Mouse (Mus musculus): ENCODE results near the gene BC100530.
"Not testable (repeated sequence)": the region's sequence is repeated elsewhere in the genome, so short reads cannot be mapped to it uniquely, and the experiment has no call there.

Gene BC100530

GRCm38 (mm10) chr16:36367648-36368047 is at the start of gene BC100530:
Gene BC100530 (minus strand): TSS chr16:36367748.
- not testable (repeated sequence) for DNase-seq

GRCm38 (mm10) chr16:36408357-36408756 is 40.8 kb upstream of the BC100530 start, which contains the start of gene Stfa2:
Gene Stfa2 (minus strand): TSS chr16:36408457.
- no peak for DNase-seq

- no peak for DNase-seq
Measured at GRCm38 (mm10) chr16:36389060-36389459, 21.5 kb upstream of the BC100530 start.

GRCm38 (mm10) chr16:36337171-36337570 is 30.4 kb downstream of the BC100530 start:
- peak in 1 of 2 experiments; percentile 2 for DNase-seq

GRCm38 (mm10) chr16:36334232-36334631 is 33.3 kb downstream of the BC100530 start, which contains the start of gene BC117090:
Gene BC117090 (minus strand): TSS chr16:36334332.
- no peak for DNase-seq

- DNase-seq = no peak
Measured at GRCm38 (mm10) chr16:36319286-36319685, 48.3 kb downstream of the BC100530 start.

GRCm38 (mm10) chr16:36316111-36316510 is 51.4 kb downstream of the BC100530 start:
- DNase-seq = not testable (repeated sequence)
